Mouse (Mus musculus): Measurements from ENCODE around the gene Homer1.

Gene Homer1

DNA sequence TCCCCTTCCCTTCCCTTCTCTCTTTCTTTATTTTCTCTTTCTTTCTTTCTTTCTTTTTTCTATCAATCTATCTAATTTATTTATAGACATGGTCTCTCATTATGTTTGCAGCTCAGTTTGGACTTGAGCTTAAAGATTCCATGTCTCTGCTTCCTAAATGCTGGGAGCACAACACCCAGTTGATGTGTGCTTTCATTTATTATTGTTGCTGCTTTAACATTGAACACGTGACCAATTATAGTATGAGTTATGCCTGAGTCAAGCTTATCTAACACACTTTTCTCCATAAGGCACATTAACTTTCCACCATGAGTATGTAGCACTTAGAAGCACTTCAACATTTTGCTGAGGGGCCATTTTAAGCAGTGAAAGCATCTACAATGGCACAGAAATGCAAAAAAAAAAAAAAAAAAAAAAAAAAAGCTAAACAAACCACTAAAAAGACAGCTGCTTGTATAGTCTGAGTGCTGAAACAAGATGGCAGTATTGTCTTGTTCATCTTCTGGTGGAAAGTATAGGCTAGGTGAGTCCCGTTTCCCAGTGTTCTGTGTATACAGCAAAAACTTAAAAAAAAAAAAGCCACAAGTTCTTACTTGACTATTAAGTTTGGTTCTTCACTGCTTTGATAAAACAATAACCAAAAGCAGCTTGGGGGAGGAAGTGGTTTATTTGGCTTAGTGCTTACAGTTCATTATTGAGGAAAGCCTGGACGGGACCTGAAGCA, 41.3 kb downstream of the Homer1 start:
- no peak for DNase-seq

DNA sequence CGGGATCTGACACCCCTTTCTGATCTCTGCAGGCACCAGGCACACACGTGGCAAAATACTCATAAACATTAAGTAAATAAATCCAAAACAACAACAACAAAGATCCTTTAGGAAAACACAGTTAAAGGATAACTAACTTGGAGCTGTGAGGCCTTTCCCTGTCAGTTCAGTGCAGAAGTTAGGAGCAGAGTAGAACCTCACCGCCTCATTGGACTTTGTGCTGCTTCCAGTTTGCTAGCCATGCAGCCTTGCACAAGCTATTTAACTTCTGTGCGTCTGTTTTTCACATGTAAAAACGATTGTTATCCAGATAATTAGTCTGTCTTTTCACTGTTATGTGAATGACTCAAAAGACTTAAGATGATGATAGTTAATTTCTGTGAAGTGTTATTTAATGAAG, 43.2 kb downstream of the Homer1 start:
- no peak for DNase-seq

DNA sequence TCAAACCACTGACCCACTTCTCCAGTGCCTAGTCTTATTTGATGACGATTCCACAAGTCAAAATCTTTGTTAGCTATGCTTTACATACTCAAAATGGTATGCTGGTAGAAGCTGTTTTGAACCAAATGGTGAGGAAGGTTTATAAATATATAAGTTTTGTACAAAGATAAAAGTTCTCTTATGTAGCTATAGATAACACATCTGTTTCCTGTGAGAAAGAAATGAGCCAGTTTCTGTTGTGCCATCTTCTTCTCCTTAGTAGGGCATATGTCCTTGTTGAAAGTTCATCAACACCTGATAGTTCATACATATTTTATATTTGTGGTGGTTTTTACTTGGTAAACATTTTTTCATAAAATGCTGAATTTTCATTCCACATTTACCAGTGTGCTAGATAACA, 45.0 kb downstream of the Homer1 start:
- DNase-seq, result no peak

DNA sequence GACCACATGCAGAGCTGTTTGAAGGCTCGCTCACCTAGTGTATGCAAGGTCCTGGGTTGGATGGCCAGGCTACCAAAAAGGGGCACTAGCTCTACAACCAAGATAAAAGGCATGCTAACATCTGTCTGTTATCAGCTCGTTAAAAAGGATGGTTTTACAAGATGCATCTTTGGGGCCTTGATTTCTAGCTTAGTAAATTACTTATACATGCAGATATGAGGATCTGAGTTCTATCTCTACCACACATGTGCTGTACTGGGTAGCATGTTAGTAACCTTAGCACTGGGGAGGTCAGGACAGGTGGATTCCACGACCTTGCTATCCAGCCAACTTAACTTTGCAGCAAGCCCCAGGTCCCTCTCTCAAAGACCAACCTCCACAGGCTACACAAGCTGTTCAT, 46.4 kb downstream of the Homer1 start:
- no peak for DNase-seq

DNA sequence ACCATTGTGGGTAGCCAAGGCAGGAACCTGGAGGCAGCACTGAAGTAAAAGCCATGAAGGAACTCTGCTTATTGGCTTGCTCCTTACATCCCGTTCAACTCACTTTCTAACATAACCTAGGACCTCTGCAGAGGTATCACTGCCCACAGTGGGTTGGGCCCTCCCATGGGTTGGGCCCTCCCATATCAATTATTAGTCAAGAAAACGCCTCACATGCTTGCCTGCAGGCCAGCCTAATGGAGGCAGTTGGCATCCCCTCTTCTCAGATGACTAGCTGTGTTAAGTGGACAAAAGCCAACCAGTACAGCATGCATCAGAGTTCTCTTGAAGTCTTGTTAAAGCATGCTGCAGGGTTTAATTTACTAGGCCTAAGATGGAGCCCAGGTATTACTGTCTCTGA, 52.6 kb downstream of the Homer1 start:
- no peak for DNase-seq

DNA sequence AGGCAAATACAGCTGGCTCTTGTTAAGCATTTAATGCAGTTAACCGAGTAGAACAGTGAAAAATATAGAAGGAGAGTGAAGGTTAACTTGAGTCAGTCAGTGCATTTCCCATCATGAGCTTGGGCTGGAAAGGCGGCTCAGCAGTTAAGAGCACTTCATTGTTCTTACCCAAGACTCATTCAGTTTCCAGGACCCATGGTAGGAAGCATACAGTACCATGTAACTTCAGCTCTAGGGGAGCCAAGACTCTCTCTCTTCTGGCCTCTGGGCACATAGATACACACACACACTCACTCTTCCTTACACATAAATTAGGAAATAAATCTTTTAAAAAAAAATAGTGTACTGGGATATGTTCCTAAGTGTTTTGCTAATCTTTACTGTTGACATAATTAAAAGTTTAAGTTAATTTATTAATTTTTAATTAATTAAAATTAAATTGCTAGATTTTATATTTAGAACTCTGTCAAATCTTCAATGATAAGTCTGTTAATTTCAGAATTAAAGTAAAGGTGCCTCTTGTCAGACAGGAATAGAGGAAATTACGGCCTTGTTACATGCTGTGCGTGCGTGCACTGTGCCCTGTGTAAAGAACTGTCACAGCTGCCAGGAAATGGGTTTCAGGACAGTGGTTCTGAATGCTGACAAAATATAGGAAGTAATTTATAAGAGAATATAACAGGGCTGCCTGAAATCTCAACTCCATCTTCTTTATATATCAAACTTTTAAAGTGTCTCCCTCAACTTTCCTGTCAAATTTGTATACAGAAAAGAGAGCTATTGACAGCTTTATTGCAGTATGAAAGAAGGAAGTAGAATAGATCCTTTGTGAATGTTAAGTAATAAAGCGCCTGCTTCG, 55.2 kb downstream of the Homer1 start:
- no peak for DNase-seq

DNA sequence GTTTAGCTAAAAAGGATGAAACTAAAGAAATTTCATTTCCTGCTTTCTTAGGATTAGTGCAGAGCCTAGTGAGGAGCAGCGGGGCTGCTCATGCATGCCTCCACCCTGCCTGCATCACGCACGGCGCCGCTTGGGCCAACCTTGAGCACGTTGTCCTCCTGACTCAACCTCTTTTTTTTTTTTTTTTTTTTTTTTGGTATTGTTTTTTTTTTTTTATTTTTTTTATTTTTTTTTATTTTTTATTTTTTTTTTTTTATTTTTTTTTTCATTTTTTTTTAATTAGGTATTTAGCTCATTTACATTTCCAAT, 55.8 kb downstream of the Homer1 start:
- no peak for DNase-seq

DNA sequence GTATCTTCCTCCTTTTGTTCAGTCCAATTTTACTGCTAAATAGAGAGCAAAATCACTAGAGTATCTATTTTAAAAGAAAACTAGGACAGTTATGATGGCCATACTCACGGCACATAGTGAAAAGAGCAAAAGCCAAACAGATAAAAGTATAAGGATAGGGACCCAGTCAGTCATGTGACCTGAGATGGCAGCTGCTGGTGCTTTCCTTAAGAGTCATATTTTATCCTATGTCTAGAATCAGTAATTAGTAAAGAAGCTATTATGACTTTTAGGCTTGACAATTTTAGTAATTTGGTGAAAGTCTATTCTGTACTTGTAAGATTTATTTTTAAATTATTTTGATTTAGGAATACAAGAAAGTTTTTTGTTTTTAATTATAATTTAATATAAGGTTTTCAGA, 59.1 kb downstream of the Homer1 start:
- no peak for DNase-seq

DNA sequence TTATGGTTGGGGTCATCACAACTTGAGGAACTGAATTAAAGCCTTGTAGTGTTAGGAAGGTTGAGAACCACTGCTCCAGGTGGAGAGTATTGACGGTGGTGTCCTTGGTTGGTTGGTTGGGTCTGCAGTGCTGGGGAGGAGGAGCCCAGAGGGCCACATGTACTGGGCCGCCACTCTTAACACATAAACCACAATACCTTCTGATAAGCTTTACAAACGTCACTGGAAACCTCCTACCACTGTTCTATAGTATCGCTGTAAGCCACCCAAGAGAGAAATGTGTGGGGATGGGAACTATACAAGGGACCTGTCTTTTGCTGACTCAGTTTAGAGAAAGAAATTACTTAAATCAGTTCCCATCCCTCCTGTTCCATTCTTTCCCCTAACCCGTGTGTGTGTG, 68.1 kb downstream of the Homer1 start:
- no peak for DNase-seq

DNA sequence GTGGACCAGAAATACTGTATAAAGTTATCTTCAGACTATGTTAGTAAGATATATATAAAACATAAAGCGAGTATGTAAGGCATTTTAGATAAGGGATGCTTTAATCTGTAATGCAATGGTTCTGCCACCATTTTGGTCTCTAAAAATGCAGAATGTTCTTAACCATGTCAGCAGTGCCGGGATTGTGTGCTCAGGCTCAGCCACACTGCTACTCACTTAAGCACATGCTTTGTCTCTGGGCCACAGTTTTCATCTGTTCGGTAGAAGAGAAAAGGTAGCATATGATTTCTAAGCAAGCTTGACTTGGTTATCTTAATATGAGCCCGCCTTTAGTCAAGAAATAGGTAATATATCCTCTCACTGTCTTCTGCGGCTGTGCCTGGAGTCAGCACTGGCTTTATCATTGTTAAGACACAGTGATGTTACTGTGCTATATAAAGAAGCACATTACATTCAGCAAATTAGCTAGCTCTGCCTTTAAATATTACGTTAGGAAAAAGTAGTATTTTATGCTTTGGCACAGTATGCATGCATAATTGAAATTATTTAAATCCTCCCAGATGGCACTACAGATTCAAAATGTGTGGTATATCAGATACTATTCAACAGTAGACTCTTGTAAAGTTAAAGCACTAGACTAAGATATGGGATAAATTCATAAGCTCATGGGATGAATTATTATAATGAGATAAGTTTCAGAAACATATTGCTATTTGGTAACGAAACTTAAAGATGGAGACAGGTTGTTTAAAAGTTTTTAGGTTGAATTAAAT, 69.6 kb downstream of the Homer1 start:
- no peak for DNase-seq

DNA sequence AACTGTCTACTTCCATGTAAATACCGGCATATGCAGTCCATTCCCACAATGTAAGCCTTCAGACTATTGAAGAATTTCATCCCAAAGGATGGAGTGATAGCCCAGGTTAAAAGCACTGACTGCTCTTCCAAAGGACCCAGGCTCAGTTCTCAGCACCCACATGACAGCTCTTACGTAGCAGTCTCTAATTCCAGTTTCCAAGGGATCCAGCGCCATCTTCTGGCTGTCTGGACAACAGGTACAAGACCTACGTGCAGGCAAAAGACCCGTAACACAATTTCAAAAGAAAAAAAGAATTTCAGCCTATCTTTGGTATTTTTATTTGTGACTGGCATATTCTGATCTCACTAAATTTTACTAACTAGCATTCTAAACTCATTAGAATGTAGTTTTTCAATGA, 75.0 kb downstream of the Homer1 start:
- no peak for DNase-seq

DNA sequence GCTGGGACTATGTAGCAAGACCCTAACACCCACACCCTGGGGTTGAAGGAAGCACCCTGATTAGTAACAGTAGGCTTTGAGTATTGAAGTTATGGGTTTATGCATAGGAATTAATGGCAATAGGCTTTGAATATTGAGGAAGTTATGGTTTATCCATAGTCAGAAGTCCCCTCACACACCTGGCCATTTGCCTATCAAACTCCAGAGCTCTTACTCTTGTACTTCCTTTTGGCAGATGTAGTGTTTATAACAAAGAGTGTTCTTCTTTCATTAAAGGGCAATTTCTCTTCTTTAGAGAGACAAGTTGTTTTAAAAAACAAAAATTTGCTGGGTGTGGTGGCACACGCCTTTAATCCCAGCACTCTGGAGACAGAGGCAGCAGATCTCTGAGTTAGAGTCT, 79.1 kb downstream of the Homer1 start:
- DNase-seq, result no peak

DNA sequence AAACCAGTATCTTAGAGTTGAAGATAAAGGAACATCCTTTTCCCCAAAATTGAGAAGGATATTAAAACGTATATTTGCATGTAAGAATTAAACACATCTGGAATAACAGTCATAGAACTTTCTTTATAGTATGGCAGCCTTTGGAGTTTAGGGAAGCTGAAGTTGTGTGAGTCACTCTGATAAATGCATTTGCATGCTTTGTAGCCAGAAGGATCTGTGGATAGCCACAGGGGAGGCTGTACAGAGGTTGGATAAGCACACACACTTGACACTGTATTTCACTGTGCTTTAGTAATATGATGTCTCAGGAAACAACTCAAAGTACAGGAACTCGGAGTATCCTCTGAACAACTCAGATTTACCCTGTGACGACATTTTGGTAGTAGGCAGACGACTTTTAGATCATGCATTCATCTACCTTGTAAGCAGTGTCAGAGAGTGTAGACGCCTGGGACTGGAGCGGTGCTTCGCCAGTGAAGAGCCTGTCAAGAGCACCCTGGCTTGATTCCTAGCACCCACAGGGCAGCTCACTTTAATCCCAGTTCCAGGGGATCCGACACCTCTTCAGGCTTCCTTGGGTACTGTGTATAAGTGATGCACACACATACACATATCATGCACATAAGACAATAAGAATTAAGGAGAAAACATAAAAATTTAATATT, 81.1 kb downstream of the Homer1 start:
- no peak for DNase-seq

DNA sequence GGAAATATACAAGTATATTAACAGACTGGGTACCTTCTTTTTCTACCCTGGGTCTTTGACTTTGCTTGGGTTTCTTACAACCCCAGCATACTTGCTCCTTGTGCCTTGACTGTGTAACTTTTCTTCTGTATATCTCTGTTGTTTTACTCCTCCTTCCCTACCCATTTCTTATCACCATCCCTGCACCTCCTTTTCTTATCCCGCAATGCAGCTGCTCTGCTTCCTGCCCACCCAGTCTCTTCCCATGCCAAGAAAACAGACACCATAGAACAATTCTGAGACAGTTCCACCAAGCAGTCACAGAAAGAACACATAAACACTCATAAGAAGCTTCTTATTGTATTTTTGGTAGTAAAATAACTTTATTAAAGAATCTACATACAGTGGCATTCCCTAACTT, 81.9 kb downstream of the Homer1 start:
- DNase-seq, result no peak

DNA sequence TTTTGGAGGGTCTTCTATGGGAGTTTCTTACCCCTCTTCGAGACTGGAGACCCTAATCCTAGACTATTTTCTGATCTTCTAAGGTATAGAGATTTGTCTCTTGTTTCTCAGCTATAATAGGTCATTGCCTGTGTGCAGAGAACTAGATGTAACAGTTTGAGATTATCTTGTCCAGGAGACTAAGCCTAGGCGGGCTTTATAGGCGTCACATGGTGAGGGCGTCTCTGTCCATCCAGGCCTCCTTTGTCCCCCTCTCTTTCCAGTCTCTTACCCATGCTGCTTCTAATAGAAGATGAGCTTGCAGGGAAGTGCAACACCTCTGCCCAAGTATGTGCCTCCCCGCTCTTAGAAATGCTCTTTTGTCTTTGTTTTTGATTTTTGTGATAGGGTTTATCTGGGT, 83.7 kb downstream of the Homer1 start:
- no peak for DNase-seq

DNA sequence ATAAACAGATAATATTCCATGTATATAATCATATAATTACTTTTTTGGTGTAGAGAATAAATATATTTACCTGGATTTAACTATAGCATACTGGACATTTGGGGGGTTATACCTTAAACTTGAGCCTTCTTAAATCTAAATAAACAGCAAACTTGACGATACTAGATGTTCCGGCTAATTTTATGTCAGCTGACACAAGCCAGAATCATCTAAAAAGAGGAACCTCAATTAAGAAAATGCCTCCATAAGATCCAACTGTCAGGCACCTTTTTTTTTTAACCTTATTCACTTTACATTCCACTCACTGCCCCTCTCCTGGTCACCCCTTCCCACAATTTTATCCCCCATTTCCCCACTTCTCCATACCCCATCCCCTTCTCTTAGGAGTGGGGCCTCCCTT, 84.2 kb downstream of the Homer1 start:
- DNase-seq, result no peak

DNA sequence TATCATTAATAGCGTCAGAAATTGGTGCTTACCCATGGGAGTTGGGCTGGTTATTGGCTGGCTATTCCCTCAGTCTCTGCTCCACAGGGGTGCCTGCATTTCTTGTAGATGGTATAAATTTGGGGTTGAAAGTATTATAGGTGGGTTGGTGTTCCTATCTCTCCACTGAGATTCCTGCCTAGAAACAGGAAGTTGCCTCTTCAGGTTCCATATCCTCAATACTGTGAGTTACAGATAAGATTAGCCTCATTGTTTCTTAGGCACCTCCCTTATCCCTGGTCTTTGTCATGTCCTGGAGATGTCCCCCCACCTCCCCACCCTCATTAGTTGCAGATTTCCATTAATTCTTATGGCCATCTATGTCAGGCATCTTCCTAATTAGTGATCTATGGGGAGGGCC, 85.0 kb downstream of the Homer1 start:
- no peak for DNase-seq

DNA sequence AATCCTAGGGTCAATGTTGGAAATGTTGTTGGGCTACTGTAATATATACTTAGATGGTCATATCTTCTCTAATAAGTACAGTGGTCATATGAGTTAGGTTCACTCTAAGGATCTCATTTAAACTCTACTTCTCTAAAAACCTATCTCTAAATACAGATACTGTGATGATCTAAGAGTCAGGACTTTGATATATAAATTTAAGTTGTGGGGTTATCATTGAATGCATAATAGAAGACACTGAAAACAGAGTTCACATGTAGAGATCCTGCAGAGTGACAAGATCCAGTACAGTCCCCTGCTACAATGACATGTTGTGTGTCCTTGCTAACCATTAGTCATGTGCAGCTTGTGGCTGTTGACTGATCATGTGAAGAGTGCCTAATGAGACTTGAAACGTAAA, 85.7 kb downstream of the Homer1 start:
- DNase-seq, result no peak

DNA sequence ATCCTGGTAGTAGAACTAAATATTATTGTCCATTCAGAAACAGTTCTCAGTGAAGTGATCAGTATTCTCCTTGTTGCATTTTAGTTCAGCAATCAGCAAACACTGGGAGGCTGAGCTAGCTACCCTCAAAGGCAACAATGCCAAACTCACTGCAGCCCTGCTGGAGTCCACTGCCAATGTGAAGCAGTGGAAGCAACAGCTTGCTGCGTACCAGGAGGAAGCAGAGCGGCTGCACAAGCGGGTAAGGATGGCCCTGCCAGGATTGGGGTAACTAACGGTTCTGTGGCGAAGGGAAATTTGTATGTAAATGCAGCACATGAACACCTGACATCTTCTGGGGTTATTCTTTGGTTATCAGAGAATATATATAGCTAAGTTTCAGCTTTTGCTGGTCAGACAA, 88.0 kb downstream of the Homer1 start:
- peak; percentile 51 to 55 for DNase-seq

DNA sequence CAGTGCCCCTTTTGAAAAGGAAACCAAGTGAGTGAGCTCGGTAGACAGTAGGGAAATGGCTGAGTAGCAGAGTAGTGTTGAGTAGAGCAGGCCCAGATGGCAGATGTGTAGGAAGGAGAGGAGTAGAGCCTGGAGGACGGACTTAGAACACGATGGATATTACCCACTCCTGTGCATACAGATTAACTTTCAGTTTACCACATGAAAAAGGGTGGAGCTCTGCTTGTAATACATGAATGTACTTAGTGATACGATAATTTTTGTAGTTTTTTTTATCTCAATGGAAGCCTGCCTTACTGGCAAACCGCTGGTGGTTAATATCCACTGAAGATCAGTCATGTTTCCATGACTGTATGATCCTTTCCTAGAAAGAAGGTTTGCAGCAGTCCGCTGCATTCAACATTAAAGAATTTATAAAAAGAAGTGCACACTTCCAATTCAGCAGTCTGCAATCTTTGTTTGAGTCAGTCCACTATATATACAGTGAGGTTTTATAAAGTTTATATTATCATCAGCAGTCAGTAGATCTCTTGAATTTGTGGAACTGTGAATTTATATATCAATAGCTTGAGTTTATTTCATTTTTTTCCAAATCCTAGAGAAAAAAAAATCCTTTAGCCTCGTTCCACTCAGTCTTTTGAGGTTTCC, 89.3 kb downstream of the Homer1 start:
- no peak for DNase-seq

DNA sequence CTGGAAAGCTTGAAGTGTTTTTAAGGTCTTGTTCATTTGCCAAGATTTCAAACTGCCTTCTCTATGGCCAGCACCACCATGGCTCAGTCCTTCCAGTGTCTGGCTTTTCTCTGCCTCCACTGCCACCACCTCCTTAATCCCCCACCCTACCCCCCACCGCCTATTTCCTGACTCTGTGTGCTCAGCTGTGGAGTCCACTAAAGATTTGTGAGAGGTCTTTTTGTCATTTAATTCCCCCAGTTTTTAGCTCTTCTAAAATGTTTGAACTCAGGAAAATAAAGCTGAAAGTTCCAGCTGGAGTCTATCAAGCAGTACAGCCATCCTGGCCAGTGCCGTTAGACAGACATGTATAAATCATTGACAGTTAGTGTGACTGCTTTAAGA, 89.8 kb downstream of the Homer1 start:
- DNase-seq, result no peak

DNA sequence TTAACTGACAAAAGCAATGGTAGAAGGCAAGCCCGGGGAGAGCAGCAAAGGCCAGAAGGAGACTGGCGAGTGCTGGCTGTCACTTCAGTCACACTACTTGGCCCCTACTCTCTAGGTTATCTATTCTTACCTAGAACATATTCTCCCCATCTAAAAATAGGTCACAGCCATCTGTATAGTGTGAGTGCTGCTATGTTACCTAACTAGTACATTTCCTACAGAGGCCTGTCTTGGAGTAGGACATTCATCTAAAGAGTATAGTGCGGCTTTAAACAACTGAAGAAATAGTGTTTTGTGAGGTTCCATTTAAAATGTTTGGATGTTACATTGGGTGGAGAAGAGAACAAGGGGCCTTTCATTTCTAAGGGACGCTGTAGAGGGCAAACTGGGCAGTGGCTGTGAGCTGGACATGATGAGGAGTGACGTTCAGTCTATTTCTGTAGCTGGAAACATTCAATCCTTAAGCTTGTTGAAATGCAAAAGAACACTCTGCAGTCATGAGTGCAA, 100.3 kb downstream of the Homer1 start:
- peak; percentile 51 to 65 for DNase-seq

DNA sequence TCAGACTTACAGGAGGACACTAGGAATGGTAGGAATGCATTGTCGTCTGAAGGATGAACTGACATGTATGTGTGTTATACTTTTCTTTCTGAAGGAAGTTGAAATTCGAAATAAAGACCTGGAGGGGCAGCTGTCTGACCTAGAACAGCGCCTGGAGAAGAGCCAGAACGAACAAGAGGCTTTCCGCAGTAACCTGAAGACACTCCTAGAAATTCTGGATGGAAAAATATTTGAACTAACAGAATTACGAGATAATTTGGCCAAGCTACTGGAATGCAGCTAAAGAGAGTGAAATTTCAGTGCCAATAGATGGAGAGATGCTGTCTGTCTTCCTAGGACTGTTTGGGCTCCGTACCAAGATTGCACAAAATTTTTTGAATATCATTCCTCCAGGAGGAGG, 102.5 kb downstream of the Homer1 start:
- no peak for DNase-seq
